Mouse (Mus musculus) left cerebral cortex, adult 2 months (tissue): ENCODE results near the gene Zeb2. TPM values are rescaled to one million over a fixed set of nuclear protein-coding genes. Genes with fewer than 3 reads are reported as not detected.

Experiments
- DNase-seq, 2 experiments: peaks; one replicate each; pipeline ENCODE4 v3.0.0; 2021 to 2022; ENCODE audit warnings: low spot score in 2 of 2, mixed read lengths in 1 of 2; ENCODE audit errors: extremely low spot score in 1 of 2
- H3K27ac ChIP-seq: fragments of 200-600 bp; 2 replicates; pipeline ENCODE4 v1.8.1; 2022
- H3K4me3 ChIP-seq: fragments of 200-600 bp; 2 replicates; pipeline ENCODE4 v1.8.1; 2022
- CTCF ChIP-seq: fragments of 200-600 bp; IDR thresholded peaks from 2 replicates; pipeline ENCODE4 v1.8.1; 2022; ENCODE audit warnings: antibody characterized with exemption, mild to moderate bottlenecking, moderate library complexity
- intact Hi-C: fragments of 180-260 bp; cut with DNase I; formaldehyde crosslinking; loops from one replicate; pipeline ENCODE4 v1.15.1; 2025
- total RNA-seq, 2 experiments: library from RNA; stranded (reverse); gene quantifications; 2 replicates each; pipeline ENCODE4 v1.2.3; 2021

The Zeb2 gene
- total RNA-seq, 2 experiments from 2014 or later = 156 to 181 TPM

DNA sequence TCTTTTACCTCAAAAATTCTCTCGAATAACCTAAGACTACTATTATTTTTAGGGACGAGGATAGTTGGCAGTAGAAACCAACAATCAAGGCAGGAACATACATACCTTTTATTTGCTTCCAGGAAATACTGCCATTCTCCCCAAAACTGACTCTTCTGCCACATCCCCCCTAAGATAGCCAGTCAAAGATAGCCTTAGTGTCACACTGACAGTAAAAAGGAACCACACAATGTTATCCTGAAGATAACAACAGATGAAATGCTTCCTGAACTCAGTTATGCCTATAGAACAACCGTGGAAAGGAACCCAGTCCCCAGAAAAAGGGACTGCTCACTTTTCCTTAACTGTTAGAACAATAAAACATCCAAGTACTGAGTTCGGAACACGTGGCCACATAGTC, 39.8 kb downstream of the Zeb2 start:
- DNase-seq = no peak
- intact Hi-C loops = no loop called here
- H3K4me3 ChIP-seq = no peak overlapping the region
- TF ChIP-seq CTCF = no peak
- peak overlapping the region; percentile 84; the same call in 1 of the 2 replicates for H3K27ac ChIP-seq

- intact Hi-C loops = no loop called here
- Histone ChIP-seq H3K27ac (peak overlapping the region; percentile 62), H3K4me3 (no peak overlapping the region)
- no peak for TF ChIP-seq CTCF
- DNase-seq = no peak
Measured at GRCm38 (mm10) chr2:45073025-45073424, 44.2 kb downstream of the Zeb2 start.

DNA sequence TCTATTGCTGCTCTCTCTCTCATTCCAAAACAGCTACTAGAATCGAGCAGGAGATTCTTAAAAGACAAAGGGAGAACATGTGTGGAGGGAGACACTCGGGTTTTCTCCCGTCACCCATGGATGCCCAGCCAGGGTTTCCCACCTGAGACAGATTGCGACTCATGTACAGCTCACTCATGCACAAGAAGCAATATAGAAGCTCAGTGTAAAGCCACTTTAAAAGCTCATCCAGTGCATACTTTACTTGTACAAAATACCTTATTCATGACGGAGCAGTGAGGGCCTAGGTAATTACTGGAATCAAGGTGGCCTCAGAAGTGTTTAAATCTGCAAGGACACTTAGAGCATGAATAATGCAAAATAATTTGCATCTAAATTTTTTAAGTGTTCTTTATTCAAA, 45.9 kb downstream of the Zeb2 start:
- intact Hi-C loops = no loop called here
- Histone ChIP-seq H3K27ac (peak overlapping the region; percentile 58), H3K4me3 (no peak overlapping the region)
- TF ChIP-seq CTCF = no peak
- no peak for DNase-seq

- Histone ChIP-seq H3K27ac (peak overlapping the region; percentile 77; the same call in 1 of the 2 replicates), H3K4me3 (no peak overlapping the region)
- TF ChIP-seq CTCF = no peak
- intact Hi-C loops = no loop called here
- no peak for DNase-seq
Measured at GRCm38 (mm10) chr2:45070612-45071276, 46.5 kb downstream of the Zeb2 start.

- Histone ChIP-seq H3K27ac (peak overlapping the region; percentile 77), H3K4me3 (no peak overlapping the region)
- intact Hi-C loops = no loop called here
- TF ChIP-seq CTCF = no peak
- DNase-seq = no peak
Measured at GRCm38 (mm10) chr2:45068792-45069550, 48.2 kb downstream of the Zeb2 start.

GRCm38 (mm10) chr2:45067116-45067515, 50.1 kb downstream of the Zeb2 start:
- intact Hi-C loops = no loop called here
- H3K27ac ChIP-seq = peak overlapping the region; percentile 77
- no peak for DNase-seq
- TF ChIP-seq CTCF = no peak
- no peak overlapping the region for H3K4me3 ChIP-seq

- no peak overlapping the region for H3K4me3 ChIP-seq
- TF ChIP-seq CTCF = no peak
- no peak for DNase-seq
- peak overlapping the region; percentile 89 for H3K27ac ChIP-seq
- intact Hi-C loops = no loop called here
Measured at GRCm38 (mm10) chr2:45063300-45063890, 53.8 kb downstream of the Zeb2 start.

DNA sequence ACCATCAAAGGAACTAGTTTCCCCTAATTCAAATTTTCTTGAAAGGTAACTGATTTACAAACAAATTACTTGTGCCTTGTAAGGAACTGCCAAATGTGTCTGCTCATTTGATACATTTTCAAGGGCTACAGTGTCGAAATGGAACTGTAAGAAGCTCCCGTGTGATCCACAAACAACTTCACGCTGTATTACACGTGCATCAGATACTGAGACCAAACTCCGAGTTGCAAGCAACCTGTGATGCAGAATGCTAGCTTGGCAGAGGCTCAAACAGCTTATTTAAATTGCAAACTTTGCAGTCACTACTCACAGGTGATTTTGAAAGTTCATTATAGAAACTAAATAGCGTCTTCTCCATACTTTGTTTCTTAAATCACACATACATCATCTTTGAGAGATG, 55.1 kb downstream of the Zeb2 start:
- TF ChIP-seq CTCF = no peak
- no peak for DNase-seq
- Histone ChIP-seq H3K4me3 (no peak overlapping the region), H3K27ac (peak overlapping the region; percentile 89)
- intact Hi-C loops = no loop called here

DNA sequence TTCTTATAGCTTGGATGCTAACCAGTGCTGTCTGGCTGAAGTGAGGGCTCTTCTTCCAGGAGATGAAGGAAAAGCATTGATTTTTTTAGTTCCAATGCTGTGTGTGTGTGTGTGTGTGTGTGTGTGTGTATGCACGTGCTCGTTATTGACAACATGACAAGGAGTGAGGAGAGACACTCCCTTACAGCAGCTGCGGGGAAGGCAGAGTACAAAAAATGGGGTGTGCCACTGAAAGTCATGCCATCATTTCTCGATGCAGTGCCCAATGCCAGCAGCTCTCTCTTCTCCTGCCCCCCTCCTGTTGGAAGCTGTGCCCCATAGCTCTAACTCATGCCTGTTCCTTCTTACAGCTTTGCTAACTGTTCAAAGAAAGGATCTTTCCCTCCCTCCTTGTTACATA, 56.4 kb downstream of the Zeb2 start:
- no peak for TF ChIP-seq CTCF
- intact Hi-C loops = no loop called here
- H3K4me3 ChIP-seq = no peak overlapping the region
- DNase-seq = peak in 1 of 2 experiments; percentile 18
- peak overlapping the region; percentile 89 for H3K27ac ChIP-seq

GRCm38 (mm10) chr2:45060202-45060601, 57.0 kb downstream of the Zeb2 start:
- intact Hi-C loops = no loop called here
- H3K4me3 ChIP-seq = no peak overlapping the region
- DNase-seq = peak in 1 of 2 experiments; percentile 14
- no peak for TF ChIP-seq CTCF
- H3K27ac ChIP-seq = peak overlapping the region; percentile 89

- TF ChIP-seq CTCF = no peak
- Histone ChIP-seq H3K4me3 (no peak overlapping the region), H3K27ac (peak overlapping the region; percentile 89)
- no peak for DNase-seq
- intact Hi-C loops = loop anchor here (10.0 kb wide), 1 partner anchor 45 kb away; no protein-coding TSS in a partner anchor
Measured at GRCm38 (mm10) chr2:45059599-45059998, 57.6 kb downstream of the Zeb2 start.

GRCm38 (mm10) chr2:45059010-45059409, 58.2 kb downstream of the Zeb2 start:
- intact Hi-C loops = loop anchor here (10.0 kb wide), 1 partner anchor 46 kb away; no protein-coding TSS in a partner anchor
- peak in 1 of 2 experiments; percentile 15 for DNase-seq
- Histone ChIP-seq H3K4me3 (no peak overlapping the region), H3K27ac (peak overlapping the region; percentile 89)
- TF ChIP-seq CTCF = no peak
